Mouse (Mus musculus): Measurements from ENCODE around the gene Guca2a. TPM values are rescaled to one million over a fixed set of nuclear protein-coding genes. Genes with fewer than 3 reads are reported as not detected.

The Guca2a gene
- polyA plus RNA-seq (2015; fragmentation: Nextera tagmentation; extraction: Ambion mirVana) = 11.4 and 13.4 TPM in 2 replicates

- Histone ChIP-seq H3K27ac (ENCODE audit: low read length) (peak within 1 kb of the TSS; percentile 58; the same call in 1 of the 2 replicates), H3K36me3 (ENCODE audit: insufficient read depth, low read length) (no peaks in the 10 kb centered on the region)
Measured at GRCm38 (mm10) chr4:119637176-119637845, at the start of gene Guca2a. TSS of gene Guca2a (plus strand) at chr4:119637704.

GRCm38 (mm10) chr4:119588037-119588436 is 49.5 kb upstream of the Guca2a start:
- ATAC-seq (ENCODE audit: low FRiP score, low TSS enrichment) = no peak
- WGBS = 93% methylated on average over 2 of the region's 2 CpGs
- no peaks in the 10 kb centered on the region for H3K4me1 ChIP-seq (ENCODE audit: insufficient read depth, low read length)

More at GRCm38 (mm10) chr4:119637176-119637845, at the start of gene Guca2a:
- Histone ChIP-seq H3K27me3 (ENCODE audit: insufficient read depth, low read length) (no peaks in the 10 kb centered on the region), H3K4me3 (ENCODE audit: low read length) (no peak within 1 kb of the TSS), H3K4me2 (replicated peaks; ENCODE audit: low read depth, low read length) (no peak within 1 kb of the TSS), H3K9me3 (ENCODE audit: low read length) (no peaks in the 10 kb centered on the region), H3K9ac (replicated peaks; ENCODE audit: low read length) (no peak within 1 kb of the TSS), H3K4me1 (ENCODE audit: insufficient read depth, low read length) (peaks cover 4% of the 10 kb centered on the region; the same call in 1 of the 2 replicates)
- 61% methylated on average over 4 of the region's 4 CpGs for WGBS
- peak; percentile 78 for ATAC-seq (ENCODE audit: low FRiP score, low TSS enrichment)

GRCm38 (mm10) chr4:119589423-119589822 is 48.1 kb upstream of the Guca2a start:
- WGBS = 70% methylated on average over 2 of the region's 2 CpGs
- H3K4me1 ChIP-seq (ENCODE audit: insufficient read depth, low read length) = no peaks in the 10 kb centered on the region
- no peak overlapping the region for H3K4me2 ChIP-seq (replicated peaks; ENCODE audit: low read depth, low read length)
- H3K4me3 ChIP-seq (ENCODE audit: low read length) = no peak overlapping the region
- H3K27me3 ChIP-seq (ENCODE audit: insufficient read depth, low read length) = no peaks in the 10 kb centered on the region
- no peak overlapping the region for H3K9ac ChIP-seq (replicated peaks; ENCODE audit: low read length)
- H3K9me3 ChIP-seq (ENCODE audit: low read length) = no peaks in the 10 kb centered on the region
- H3K27ac ChIP-seq (ENCODE audit: low read length) = no peak overlapping the region
- H3K36me3 ChIP-seq (ENCODE audit: insufficient read depth, low read length) = peaks cover 27% of the 10 kb centered on the region
- no peak for ATAC-seq (ENCODE audit: low FRiP score, low TSS enrichment)

More at GRCm38 (mm10) chr4:119588037-119588436, 49.5 kb upstream of the Guca2a start:
- Histone ChIP-seq H3K27me3 (ENCODE audit: insufficient read depth, low read length) (no peaks in the 10 kb centered on the region), H3K36me3 (ENCODE audit: insufficient read depth, low read length) (peaks cover 27% of the 10 kb centered on the region), H3K9me3 (ENCODE audit: low read length) (no peaks in the 10 kb centered on the region), H3K9ac (replicated peaks; ENCODE audit: low read length) (no peak overlapping the region), H3K27ac (ENCODE audit: low read length) (no peak overlapping the region), H3K4me3 (ENCODE audit: low read length) (no peak overlapping the region), H3K4me2 (replicated peaks; ENCODE audit: low read depth, low read length) (no peak overlapping the region)

GRCm38 (mm10) chr4:119590027-119590426 is 47.5 kb upstream of the Guca2a start:
- H3K9me3 ChIP-seq (ENCODE audit: low read length) = no peaks in the 10 kb centered on the region
- 82% methylated on average over 1 of the region's 1 CpGs for WGBS
- no peak overlapping the region for H3K4me2 ChIP-seq (replicated peaks; ENCODE audit: low read depth, low read length)
- no peak for ATAC-seq (ENCODE audit: low FRiP score, low TSS enrichment)
- H3K9ac ChIP-seq (replicated peaks; ENCODE audit: low read length) = no peak overlapping the region
- H3K4me1 ChIP-seq (ENCODE audit: insufficient read depth, low read length) = no peaks in the 10 kb centered on the region
- no peak overlapping the region for H3K27ac ChIP-seq (ENCODE audit: low read length)
- no peaks in the 10 kb centered on the region for H3K27me3 ChIP-seq (ENCODE audit: insufficient read depth, low read length)
- H3K4me3 ChIP-seq (ENCODE audit: low read length) = no peak overlapping the region
- H3K36me3 ChIP-seq (ENCODE audit: insufficient read depth, low read length) = peaks cover 27% of the 10 kb centered on the region

- H3K27me3 ChIP-seq (ENCODE audit: insufficient read depth, low read length) = no peaks in the 10 kb centered on the region
- no peak overlapping the region for H3K9ac ChIP-seq (replicated peaks; ENCODE audit: low read length)
- no peak for ATAC-seq (ENCODE audit: low FRiP score, low TSS enrichment)
- H3K4me1 ChIP-seq (ENCODE audit: insufficient read depth, low read length) = no peaks in the 10 kb centered on the region
- H3K4me3 ChIP-seq (ENCODE audit: low read length) = no peak overlapping the region
- no peak overlapping the region for H3K27ac ChIP-seq (ENCODE audit: low read length)
- no peak overlapping the region for H3K4me2 ChIP-seq (replicated peaks; ENCODE audit: low read depth, low read length)
- 76% methylated on average over 3 of the region's 3 CpGs for WGBS
- H3K9me3 ChIP-seq (ENCODE audit: low read length) = no peaks in the 10 kb centered on the region
- H3K36me3 ChIP-seq (ENCODE audit: insufficient read depth, low read length) = peaks cover 9% of the 10 kb centered on the region; the same call in 1 of the 2 replicates
Measured at GRCm38 (mm10) chr4:119592479-119592878, 45.0 kb upstream of the Guca2a start.

GRCm38 (mm10) chr4:119594331-119594730 is 43.2 kb upstream of the Guca2a start:
- WGBS = 90% methylated on average over 12 of the region's 14 CpGs
- no peaks in the 10 kb centered on the region for H3K9me3 ChIP-seq (ENCODE audit: low read length)
- no peak overlapping the region for H3K9ac ChIP-seq (replicated peaks; ENCODE audit: low read length)
- H3K27ac ChIP-seq (ENCODE audit: low read length) = no peak overlapping the region
- no peaks in the 10 kb centered on the region for H3K36me3 ChIP-seq (ENCODE audit: insufficient read depth, low read length)
- no peaks in the 10 kb centered on the region for H3K27me3 ChIP-seq (ENCODE audit: insufficient read depth, low read length)
- H3K4me2 ChIP-seq (replicated peaks; ENCODE audit: low read depth, low read length) = no peak overlapping the region
- ATAC-seq (ENCODE audit: low FRiP score, low TSS enrichment) = no peak
- no peaks in the 10 kb centered on the region for H3K4me1 ChIP-seq (ENCODE audit: insufficient read depth, low read length)
- no peak overlapping the region for H3K4me3 ChIP-seq (ENCODE audit: low read length)

GRCm38 (mm10) chr4:119599605-119600004 is 37.9 kb upstream of the Guca2a start:
- H3K36me3 ChIP-seq (ENCODE audit: insufficient read depth, low read length) = peaks cover 13% of the 10 kb centered on the region; the same call in 1 of the 2 replicates
- H3K4me2 ChIP-seq (replicated peaks; ENCODE audit: low read depth, low read length) = no peak overlapping the region
- H3K4me3 ChIP-seq (ENCODE audit: low read length) = no peak overlapping the region
- no peaks in the 10 kb centered on the region for H3K9me3 ChIP-seq (ENCODE audit: low read length)
- H3K4me1 ChIP-seq (ENCODE audit: insufficient read depth, low read length) = 0 out of 2 replicates have a peak, but pooled peaks cover 2% of the 10 kb centered on the region
- H3K27ac ChIP-seq (ENCODE audit: low read length) = no peak overlapping the region
- no peak for ATAC-seq (ENCODE audit: low FRiP score, low TSS enrichment)
- H3K9ac ChIP-seq (replicated peaks; ENCODE audit: low read length) = no peak overlapping the region
- no peaks in the 10 kb centered on the region for H3K27me3 ChIP-seq (ENCODE audit: insufficient read depth, low read length)
- 60% methylated on average over 1 of the region's 1 CpGs for WGBS

GRCm38 (mm10) chr4:119609488-119609887 is 28.0 kb upstream of the Guca2a start:
- WGBS = 90% methylated on average over 1 of the region's 1 CpGs

GRCm38 (mm10) chr4:119614078-119614477 is 23.4 kb upstream of the Guca2a start:
- 60% methylated on average over 1 of the region's 1 CpGs for WGBS
- peaks cover 3% of the 10 kb centered on the region; the same call in 1 of the 2 replicates for H3K36me3 ChIP-seq (ENCODE audit: insufficient read depth, low read length)
- H3K4me3 ChIP-seq (ENCODE audit: low read length) = no peak overlapping the region
- H3K9me3 ChIP-seq (ENCODE audit: low read length) = no peaks in the 10 kb centered on the region
- no peak overlapping the region for H3K27ac ChIP-seq (ENCODE audit: low read length)
- no peaks in the 10 kb centered on the region for H3K4me1 ChIP-seq (ENCODE audit: insufficient read depth, low read length)
- H3K4me2 ChIP-seq (replicated peaks; ENCODE audit: low read depth, low read length) = no peak overlapping the region
- no peak overlapping the region for H3K9ac ChIP-seq (replicated peaks; ENCODE audit: low read length)
- ATAC-seq (ENCODE audit: low FRiP score, low TSS enrichment) = no peak
- H3K27me3 ChIP-seq (ENCODE audit: insufficient read depth, low read length) = no peaks in the 10 kb centered on the region

More at GRCm38 (mm10) chr4:119609488-119609887, 28.0 kb upstream of the Guca2a start:
- no peak overlapping the region for H3K4me2 ChIP-seq (replicated peaks; ENCODE audit: low read depth, low read length)
- H3K9me3 ChIP-seq (ENCODE audit: low read length) = no peaks in the 10 kb centered on the region
- no peak overlapping the region for H3K27ac ChIP-seq (ENCODE audit: low read length)
- H3K4me3 ChIP-seq (ENCODE audit: low read length) = no peak overlapping the region
- no peaks in the 10 kb centered on the region for H3K4me1 ChIP-seq (ENCODE audit: insufficient read depth, low read length)
- H3K27me3 ChIP-seq (ENCODE audit: insufficient read depth, low read length) = no peaks in the 10 kb centered on the region
- no peak for ATAC-seq (ENCODE audit: low FRiP score, low TSS enrichment)
- no peak overlapping the region for H3K9ac ChIP-seq (replicated peaks; ENCODE audit: low read length)
- H3K36me3 ChIP-seq (ENCODE audit: insufficient read depth, low read length) = peaks cover 14% of the 10 kb centered on the region

- Histone ChIP-seq H3K36me3 (ENCODE audit: insufficient read depth, low read length) (peaks cover 3% of the 10 kb centered on the region; the same call in 1 of the 2 replicates), H3K27ac (ENCODE audit: low read length) (no peak overlapping the region), H3K4me1 (ENCODE audit: insufficient read depth, low read length) (no peaks in the 10 kb centered on the region), H3K9me3 (ENCODE audit: low read length) (no peaks in the 10 kb centered on the region), H3K4me3 (ENCODE audit: low read length) (no peak overlapping the region), H3K9ac (replicated peaks; ENCODE audit: low read length) (no peak overlapping the region), H3K27me3 (ENCODE audit: insufficient read depth, low read length) (no peaks in the 10 kb centered on the region), H3K4me2 (replicated peaks; ENCODE audit: low read depth, low read length) (no peak overlapping the region)
- no peak for ATAC-seq (ENCODE audit: low FRiP score, low TSS enrichment)
- 73% methylated on average over 4 of the region's 4 CpGs for WGBS
Measured at GRCm38 (mm10) chr4:119614724-119615123, 22.8 kb upstream of the Guca2a start.

All from kidney, embryonic 16.5 days (tissue).